Comparison of ENCODE assay signal across 18 mouse cellular contexts in the genomic region with DNA sequence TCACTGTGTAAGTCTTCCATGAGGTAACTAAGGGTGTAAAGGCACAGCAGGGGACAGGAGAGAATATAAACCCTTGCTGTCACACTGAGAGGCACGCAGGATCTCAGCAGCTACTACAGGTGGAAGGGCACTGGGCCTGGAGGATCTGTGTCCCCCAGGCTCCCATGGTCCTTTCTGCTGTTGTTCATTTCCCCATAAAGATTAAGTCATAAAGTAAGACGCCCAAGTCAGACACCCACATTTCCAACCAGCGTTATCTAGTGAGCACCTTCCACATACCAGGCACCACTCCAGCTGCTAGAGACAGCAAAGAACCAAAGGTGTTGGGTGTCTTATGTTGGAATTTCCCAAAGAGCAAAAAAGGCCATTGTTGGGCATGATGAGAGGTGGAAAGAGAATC.
"Had no signal": no experiment of that assay in that cellular context is flagged by ENCODE, and none has a peak within 500 bp of the region (broad histone marks: within the 10 kb centered on the region; RNA-seq: fewer than 3 reads in every experiment).

No protein-coding gene starts in this region.

- DNase-seq: gastrocnemius, adult 2 months; gastrocnemius, postnatal 10 days; gastrocnemius, postnatal 25 days; heart, adult 2 months; heart, postnatal 10 days; heart, postnatal 4 days; kidney, adult 18-20 months; kidney, adult 8-10 months; kidney, postnatal 14 days; kidney, postnatal 36 days; layer of hippocampus, adult 9-11 months; layer of hippocampus, postnatal 36 days; left cerebral cortex, postnatal 4 days had no signal

- ATAC-seq: hindbrain, embryonic 16.5 days; inflammation-experienced regulatory T-cells, adult 6 months; intestine, embryonic 15.5 days; intestine, postnatal 0 days; liver, embryonic 12.5 days had no signal
